Mouse (Mus musculus): ENCODE results near the gene Gabbr2.

Gabbr2 gene

DNA sequence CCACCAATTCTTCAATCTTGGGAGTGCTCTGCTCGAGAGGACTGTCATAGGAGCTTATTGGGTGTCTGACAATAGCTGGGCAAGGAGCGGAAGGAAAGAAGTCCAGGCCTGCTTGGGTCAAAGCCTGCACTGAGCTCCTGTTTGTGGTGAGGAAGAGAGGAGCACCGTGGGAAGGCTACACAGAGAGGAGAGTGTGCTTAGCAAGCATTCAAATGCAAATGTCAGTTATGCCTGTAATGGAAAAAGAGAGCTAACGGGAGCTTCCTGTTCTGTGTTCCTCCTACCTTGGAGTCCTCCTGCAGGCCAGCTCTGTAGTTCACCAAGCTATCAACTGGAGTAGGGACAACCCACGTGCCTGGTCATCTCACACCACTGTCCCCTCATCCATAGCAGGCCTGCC is 180.5 kb downstream of the Gabbr2 start:
- DNase-seq, result no peak

DNA sequence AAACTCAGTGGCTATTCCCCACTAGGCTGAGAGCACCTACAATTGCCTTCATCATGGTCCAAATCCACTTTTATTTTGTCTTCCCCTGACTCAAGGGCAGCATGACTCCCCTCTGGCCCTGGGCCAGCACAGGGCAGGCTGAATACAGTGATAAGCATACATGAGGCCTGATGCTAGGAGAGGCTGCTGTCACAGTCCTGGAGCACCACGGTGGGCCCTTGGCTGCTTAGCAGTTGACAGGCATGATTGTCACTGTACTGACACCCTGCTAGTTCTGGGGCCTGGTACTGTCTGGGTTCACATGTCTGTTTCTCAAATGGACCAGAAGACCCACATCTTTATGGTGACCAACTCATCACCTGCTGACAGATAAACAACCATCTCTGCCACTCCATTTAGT is 184.8 kb downstream of the Gabbr2 start:
- no peak for DNase-seq

DNA sequence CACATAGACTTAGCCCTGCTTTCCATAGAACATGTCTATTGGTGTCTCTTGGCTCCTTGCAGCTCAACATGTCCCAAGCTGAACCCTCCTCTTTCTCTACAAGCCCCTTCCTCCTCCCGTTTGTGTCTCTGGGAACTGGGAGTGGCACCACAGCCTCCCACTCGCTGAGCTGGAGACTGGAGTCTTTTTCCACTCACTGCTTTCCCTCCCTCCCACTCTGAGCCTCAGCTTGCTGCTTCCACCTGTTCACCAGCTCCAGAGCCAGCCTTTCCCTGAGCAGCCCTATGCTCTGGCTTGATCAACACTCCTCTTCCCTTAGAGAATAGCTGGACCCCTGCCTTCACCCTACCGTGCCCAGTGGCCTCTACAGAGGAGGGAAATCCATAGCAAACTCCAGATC is 185.8 kb downstream of the Gabbr2 start:
- no peak for DNase-seq

DNA sequence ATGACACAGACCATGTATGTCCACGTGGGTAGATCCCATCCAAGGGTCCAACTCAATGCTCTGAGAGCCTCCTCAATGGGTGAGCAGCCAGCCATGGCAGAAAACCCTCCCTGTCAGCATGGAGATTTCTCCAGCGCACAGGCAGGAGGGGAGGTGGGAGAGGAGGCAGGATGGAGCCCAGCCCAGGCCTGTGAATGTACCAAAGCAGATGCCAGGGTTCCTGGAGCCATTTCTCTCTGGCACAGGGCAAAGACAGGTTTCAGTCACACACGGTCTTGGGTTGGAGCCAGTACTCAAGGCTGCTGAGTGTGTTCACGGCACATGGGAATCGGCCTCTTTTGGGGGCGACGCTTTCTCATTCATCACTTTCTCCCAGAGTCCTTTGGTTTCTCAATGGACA is 189.3 kb downstream of the Gabbr2 start:
- DNase-seq, result no peak

DNA sequence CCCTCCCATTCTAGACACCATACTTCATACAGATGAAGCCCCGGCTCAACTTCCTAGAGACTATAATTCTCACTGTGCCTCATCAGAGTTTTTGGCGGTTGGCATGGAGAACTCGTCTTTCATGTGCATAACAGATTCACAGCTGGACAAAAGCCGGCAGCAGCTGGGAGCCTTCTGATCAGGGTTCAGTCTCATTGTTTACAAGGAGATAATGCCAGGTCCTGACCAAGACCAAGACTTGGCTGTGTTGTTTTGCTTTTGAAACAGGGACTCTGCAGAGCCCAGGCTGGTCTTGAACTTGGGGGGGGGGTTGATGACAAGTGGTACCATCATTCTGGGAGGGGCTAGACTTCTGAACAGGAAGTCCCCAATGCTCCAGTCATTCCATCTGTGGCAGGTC is 191.8 kb downstream of the Gabbr2 start:
- no peak for DNase-seq

GRCm38 (mm10) chr4:46795707-46796106 is 196.0 kb downstream of the Gabbr2 start:
- DNase-seq, result no peak

DNA sequence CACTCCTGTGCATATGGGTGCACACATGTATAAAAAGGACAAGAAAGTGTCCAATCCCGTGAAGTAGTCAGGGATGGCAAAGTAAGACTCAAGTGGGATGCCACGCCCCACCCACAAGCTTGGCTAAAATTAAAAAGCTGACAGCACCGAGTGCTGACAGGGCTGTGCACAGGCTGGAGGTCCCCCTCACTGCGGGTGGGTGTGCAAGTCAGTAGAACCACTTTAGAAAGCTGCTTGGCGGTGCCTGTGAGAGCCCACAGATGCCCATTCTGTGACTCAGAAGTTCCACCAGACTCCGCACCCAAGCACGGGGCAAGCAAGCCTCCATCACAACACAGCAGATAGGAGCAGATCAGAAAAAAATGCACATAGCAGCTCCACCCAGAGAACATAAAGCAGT is 197.1 kb downstream of the Gabbr2 start:
- DNase-seq, result no peak

DNA sequence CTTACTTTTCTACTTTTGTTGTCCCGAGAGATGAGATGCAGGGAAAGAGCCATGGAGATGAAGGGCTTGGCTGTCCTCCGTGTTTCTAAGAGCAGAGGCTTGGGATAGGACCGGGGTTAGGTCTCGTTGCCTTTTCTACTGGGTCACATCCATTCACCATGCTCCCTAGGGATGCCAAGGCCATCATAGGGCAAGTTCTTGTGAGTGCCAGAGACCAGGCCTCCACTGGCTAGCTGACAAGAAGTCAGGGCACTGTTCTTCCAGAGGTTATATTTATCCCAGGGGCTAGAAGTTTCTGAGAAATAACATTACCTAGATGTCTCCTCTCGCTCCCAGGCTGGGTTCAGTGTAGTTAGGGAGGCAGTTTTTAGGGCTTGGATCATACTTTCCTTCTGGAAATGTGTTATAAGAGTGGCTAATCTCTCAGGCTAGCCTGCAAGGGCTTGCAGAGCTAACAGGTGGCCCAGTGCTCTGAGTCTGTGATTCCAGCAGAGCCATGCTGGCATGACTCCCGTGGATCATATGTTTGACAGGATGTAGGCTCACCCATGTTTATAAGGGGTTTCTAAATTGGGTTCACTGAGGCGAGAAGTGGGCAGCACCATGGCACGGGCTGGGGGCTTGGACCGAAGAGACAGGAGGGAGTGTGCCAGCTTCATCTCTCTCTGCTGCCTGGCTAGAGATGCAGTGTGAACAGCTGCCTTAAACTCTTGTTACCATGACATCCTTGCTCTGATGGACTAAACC is 199.2 kb downstream of the Gabbr2 start:
- DNase-seq, result no peak

DNA sequence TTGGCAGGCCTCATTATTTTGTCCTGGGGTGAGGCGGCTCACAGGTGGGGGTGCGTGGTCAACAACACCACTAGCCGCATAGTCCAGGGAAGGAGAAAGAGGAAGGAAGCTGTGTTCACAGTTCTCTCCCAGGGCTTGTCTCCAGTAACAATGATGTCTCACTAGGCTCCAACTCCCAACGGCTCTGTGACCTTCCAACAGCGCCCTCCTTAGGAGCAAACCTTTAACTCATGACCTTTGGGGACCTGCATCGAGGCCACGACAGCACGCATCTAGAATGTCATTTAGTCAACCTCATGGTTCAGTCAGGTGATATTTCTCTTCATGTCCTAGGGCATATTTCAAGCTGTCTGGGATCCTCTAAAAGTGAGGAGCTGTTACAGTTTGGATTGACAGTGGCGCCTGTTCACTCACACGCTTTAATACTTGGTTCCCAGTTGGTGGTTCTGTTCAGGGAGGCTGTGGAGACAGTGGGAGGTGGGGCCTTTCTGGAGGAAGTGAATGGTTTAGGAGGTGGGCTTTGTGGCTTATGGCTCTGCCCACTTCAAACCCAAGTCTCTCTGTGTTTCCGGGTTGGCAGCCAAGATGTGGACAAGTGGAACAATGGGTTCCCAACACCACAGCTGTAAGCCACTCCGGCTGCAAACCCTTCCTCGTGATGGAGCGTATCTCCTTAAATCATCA is 200.3 kb downstream of the Gabbr2 start:
- DNase-seq, result no peak

- DNase-seq, result no peak
Observed at GRCm38 (mm10) chr4:46790609-46791267, 200.9 kb downstream of the Gabbr2 start.

DNA sequence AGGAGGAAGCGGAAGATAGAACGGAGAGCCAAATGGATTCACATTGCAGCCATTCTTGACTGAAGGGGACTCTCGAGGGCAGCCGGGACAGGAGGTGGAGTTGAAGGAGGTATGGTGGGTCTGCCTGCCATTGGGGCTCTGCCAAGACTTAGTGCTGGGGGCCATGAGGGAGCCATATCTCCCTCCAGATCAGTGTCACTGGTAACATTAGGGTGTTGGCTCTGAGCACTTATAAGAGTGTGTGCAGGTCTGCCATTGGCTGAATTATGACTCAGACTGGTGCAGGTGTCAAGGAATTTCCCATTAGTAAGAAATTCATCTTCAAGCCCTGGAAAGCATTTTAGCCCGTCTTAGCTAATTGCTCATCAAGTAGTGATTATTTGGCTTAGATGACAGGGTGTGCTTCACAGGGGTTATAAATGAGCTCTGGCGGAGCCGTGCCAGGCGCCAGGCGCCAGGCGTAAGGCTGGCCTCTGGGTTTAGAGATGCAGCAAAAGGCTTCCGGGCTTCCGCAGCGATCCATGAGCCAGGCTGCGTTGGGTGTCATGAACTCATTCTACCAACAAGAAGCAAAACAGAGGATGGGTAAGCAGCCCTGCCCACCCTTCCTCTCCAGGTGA is 207.1 kb downstream of the Gabbr2 start:
- DNase-seq, result no peak

- no peak for DNase-seq
Observed at GRCm38 (mm10) chr4:46781109-46781508, 210.6 kb downstream of the Gabbr2 start.

GRCm38 (mm10) chr4:46775959-46776358 is 215.7 kb downstream of the Gabbr2 start:
- no peak for DNase-seq

- no peak for DNase-seq
Observed at GRCm38 (mm10) chr4:46774652-46775051, 217.0 kb downstream of the Gabbr2 start.

GRCm38 (mm10) chr4:46773243-46773642 is 218.4 kb downstream of the Gabbr2 start:
- no peak for DNase-seq

GRCm38 (mm10) chr4:46772591-46772990 is 219.1 kb downstream of the Gabbr2 start:
- DNase-seq, result no peak

DNA sequence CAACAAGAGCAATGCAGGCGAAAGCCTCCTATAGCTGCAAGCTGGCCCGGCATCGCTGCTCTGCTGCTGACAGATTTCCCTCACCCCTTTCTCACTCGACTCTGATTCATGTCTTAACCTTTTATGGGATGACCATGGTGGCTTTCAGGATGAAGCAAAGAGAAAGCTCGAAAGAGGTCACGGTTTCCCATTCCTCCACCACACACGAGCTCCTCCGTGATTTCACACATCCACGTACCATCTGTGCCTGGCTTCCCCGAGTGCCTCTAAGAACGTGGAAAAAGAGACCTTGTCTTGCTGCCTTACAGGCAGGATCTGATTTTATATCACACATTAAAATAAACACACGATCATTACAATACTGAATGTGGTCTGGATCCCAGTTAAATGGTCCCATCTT is 220.6 kb downstream of the Gabbr2 start:
- no peak for DNase-seq

GRCm38 (mm10) chr4:46770635-46771034 is 221.0 kb downstream of the Gabbr2 start:
- DNase-seq, result no peak

- no peak for DNase-seq
Observed at GRCm38 (mm10) chr4:46770090-46770489, 221.6 kb downstream of the Gabbr2 start.

DNA sequence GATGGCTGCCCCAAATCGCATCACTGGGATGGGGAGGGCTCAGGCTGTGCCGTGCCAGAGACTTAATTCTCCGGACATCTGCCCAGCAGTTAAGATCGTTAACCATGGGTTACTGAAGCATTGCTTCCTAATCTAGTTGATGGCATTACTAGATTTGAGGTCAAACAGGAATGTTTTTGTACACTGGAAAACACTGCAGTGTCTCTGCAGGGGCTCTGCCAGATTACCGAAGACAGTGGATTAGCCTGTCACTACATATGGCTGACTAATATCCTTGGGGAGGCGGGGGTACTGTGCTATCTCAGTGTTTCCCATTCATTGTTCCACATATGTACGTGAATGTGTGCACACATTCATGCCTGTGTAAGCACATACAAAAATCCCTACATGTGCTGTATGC is 225.3 kb downstream of the Gabbr2 start:
- DNase-seq, result no peak

GRCm38 (mm10) chr4:46759838-46760237 is 231.8 kb downstream of the Gabbr2 start:
- peak; percentile 44 for DNase-seq

DNA sequence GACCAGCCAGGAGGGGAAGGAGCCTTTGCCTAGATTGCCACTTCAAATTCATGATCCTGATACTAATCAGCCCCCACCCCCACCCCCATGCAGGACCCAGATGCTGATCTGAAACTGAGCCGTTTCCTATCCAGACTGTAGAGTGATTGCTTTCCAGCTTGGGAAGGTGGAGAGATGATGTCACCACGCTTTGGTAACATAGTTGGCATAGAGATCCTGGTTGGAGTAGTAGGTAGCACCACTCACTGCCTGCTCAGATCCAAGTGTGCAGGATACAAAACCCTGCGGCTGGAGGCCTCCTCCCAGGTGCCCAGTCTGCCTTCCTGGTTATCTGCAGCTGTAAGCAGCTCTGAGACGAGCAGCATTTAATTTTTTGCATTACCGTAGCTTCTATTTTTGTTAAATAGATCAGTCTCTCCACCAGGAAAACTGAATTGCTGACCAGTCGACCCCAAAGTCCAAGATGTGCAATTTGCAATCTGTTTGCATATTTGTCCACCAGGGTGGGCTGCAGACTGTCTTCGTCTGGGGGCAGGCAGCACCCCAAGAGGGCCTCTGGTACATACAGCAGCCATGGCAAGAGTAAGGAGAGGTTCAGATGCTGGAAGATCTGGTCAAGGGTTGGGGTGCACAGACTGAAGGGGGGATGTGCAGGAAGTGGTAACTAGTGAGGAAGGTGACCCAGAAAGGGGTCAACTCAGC is 233.2 kb downstream of the Gabbr2 start:
- no peak for DNase-seq

Data from cerebellum, adult 8-10 months (tissue).